Mouse (Mus musculus) heart, postnatal 0 days (tissue): Measurements from ENCODE around the gene Usp17lb. TPM values are rescaled to one million over a fixed set of nuclear protein-coding genes. Genes with fewer than 3 reads are reported as not detected.
"Not testable (repeated sequence)": the region's sequence is repeated elsewhere in the genome, so short reads cannot be mapped to it uniquely, and the experiment has no call there.

Source experiments
- ATAC-seq: fragments of 200-750 bp; cut with Nextera tagmentation; 2 replicates; pipeline ENCODE4 v1.8.0; 2017; ENCODE audit warnings: low read depth, moderate number of reproducible peaks, moderate library complexity; ENCODE audit not compliant: insufficient read depth
- DNase-seq: peaks from one replicate; pipeline ENCODE4 v3.0.0-alpha.2; 2016; ENCODE audit warnings: low spot score
- H3K27ac ChIP-seq: fragments of 300-500 bp; sonication (generic); 2 replicates; pipeline ENCODE4 v1.5.1; 2014; ENCODE audit warnings: low read depth, mild to moderate bottlenecking
- H3K27me3 ChIP-seq: fragments of 300-500 bp; sonication (generic); 2 replicates; pipeline ENCODE4 v1.6.1; 2014; ENCODE audit warnings: low read length, mixed read lengths; ENCODE audit not compliant: control insufficient read depth, insufficient read depth
- H3K36me3 ChIP-seq: fragments of 300-500 bp; sonication (generic); replicated peaks from 2 replicates; pipeline ENCODE4 v1.6.1; 2014; ENCODE audit warnings: low read length, mixed read lengths; ENCODE audit not compliant: control insufficient read depth, insufficient read depth
- H3K4me1 ChIP-seq: fragments of 300-500 bp; sonication (generic); 2 replicates; pipeline ENCODE4 v1.6.1; 2014; ENCODE audit warnings: antibody characterized with exemption; ENCODE audit not compliant: control insufficient read depth, insufficient read depth
- H3K4me2 ChIP-seq: fragments of 300-500 bp; sonication (generic); 2 replicates; pipeline ENCODE4 v1.6.1; 2014; ENCODE audit warnings: low read depth, mild to moderate bottlenecking, low read length, moderate library complexity
- H3K4me3 ChIP-seq: fragments of 300-500 bp; sonication (generic); 2 replicates; pipeline ENCODE4 v1.5.1; 2014; ENCODE audit warnings: low read depth, low read length
- H3K9ac ChIP-seq: fragments of 300-500 bp; sonication (generic); replicated peaks from 2 replicates; pipeline ENCODE4 v1.6.1; 2014; ENCODE audit warnings: low read depth, low read length, mixed read lengths
- H3K9me3 ChIP-seq: fragments of 300-500 bp; sonication (generic); replicated peaks from 2 replicates; pipeline ENCODE4 v1.6.1; 2016; ENCODE audit warnings: low read length; ENCODE audit not compliant: control insufficient read depth
- CTCF ChIP-seq: IDR thresholded peaks from 2 replicates; pipeline ENCODE4 v1.5.1; 2016; ENCODE audit warnings: antibody characterized with exemption, control low read depth, low read depth
- EP300 ChIP-seq: IDR thresholded peaks from 2 replicates; pipeline ENCODE4 v1.6.1; 2016; ENCODE audit warnings: antibody characterized with exemption, low read depth
- WGBS: fragments of 180-500 bp; shearing (Covaris S2); extraction: QIAGEN DNeasy Blood & Tissue Kit; methylation state at CpG from one replicate; pipeline ENCODE4 v1.1.7; 2014; 5-methylcytosine and 5-hydroxymethylcytosine counted together
- polyA plus RNA-seq: library from polyadenylated mRNA; unstranded; fragments of >200 nt; fragmentation: Nextera tagmentation; extraction: Ambion mirVana; gene quantifications from 2 replicates; pipeline ENCODE4 v1.2.1, GENCODE M21; 2015
- total RNA-seq: library from RNA; depleted of rRNA; stranded (reverse); fragments of >200 nt; gene quantifications from 2 replicates; pipeline ENCODE4 v1.2.3, GENCODE M21; 2014; ENCODE audit warnings: low replicate concordance; rRNA removed

The Usp17lb gene
- total RNA-seq: not detected in 2 replicates
- polyA plus RNA-seq: not detected in 2 replicates

DNA sequence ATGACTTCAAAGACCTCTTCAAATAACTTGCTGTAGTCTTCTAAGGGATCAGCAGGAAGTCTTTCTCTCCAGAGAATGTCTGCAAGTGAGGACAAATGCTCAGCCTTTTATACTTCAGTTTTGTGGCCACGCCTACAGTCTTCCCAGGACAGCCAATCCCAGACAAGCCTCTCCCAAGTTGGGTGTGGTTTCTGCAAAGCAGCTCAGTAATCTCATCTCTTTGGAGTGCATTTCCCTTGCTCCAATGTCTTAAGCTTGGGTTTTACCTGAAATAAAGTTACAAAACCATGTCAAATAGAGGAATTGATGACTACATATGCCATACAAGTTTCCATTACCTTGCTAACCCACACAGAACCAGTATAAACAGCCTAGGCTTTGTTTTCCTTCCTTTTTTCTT lies at the start of gene Usp17lb:
Usp17lb (minus strand) TSS at position 101 of the 400 bp plus-strand sequence.
- no peak within 1 kb of the TSS for H3K4me3 ChIP-seq
- no peak within 1 kb of the TSS for H3K27ac ChIP-seq
- no peaks in the 10 kb centered on the region for H3K9me3 ChIP-seq
- 47% methylated on average over 1 of the region's 1 CpGs for WGBS
- TF ChIP-seq EP300 (no peak), CTCF (no peak)
- no peak for ATAC-seq
- no peaks in the 10 kb centered on the region for H3K4me1 ChIP-seq
- H3K9ac ChIP-seq: no peak within 1 kb of the TSS
- H3K4me2 ChIP-seq: no peak within 1 kb of the TSS
- H3K36me3 ChIP-seq: no peaks in the 10 kb centered on the region
- no peaks in the 10 kb centered on the region for H3K27me3 ChIP-seq
- DNase-seq: no peak

DNA sequence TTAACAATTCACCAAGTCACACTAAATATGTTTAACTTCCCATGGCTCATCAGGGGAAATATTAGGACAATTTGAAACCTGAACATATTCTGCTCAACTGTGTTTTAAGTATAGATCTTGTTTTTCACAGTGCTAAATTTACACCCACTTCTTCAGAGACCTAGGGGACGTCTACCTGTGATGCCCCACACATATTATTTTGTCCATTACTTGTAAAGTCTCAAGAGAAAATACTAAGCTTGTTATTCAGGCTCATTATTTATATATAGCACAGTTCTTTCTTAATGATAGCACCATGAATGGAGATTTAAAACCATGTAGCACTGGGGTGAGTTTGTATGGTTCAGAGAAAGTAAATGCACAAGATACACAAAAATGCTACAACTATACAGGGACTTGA lies 35.3 kb upstream of the Usp17lb start, which contains the start of gene Olfr665:
Olfr665 (plus strand) TSS at position 301 of the 400 bp plus-strand sequence.
- Histone ChIP-seq H3K9me3 (no peaks in the 10 kb centered on the region), H3K9ac (no peak within 1 kb of the TSS), H3K27ac (no peak within 1 kb of the TSS), H3K4me3 (no peak within 1 kb of the TSS), H3K4me2 (no peak within 1 kb of the TSS), H3K27me3 (no peaks in the 10 kb centered on the region), H3K36me3 (no peaks in the 10 kb centered on the region), H3K4me1 (no peaks in the 10 kb centered on the region)
- no peak for TF ChIP-seq EP300
- TF ChIP-seq CTCF: no peak
- DNase-seq (no peak), ATAC-seq (no peak)
- WGBS: 26% methylated on average over 1 of the region's 1 CpGs

DNA sequence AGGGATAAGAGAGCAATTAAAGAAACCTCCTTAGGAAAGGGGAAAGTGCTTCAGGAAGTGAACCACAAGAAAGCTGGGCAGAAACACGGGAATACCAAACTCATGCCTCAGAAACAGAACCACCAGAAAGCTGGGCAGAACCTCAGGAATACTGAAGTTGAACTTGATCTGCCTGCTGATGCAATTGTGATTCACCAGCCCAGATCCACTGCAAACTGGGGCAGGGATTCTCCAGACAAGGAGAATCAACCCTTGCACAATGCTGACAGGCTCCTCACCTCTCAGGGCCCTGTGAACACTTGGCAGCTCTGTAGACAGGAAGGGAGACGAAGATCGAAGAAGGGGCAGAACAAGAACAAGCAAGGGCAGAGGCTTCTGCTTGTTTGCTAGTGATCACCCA lies 19.0 kb upstream of the Usp17lb start:
- Histone ChIP-seq H3K27ac (no peak overlapping the region), H3K9me3 (no peaks in the 10 kb centered on the region), H3K4me1 (no peaks in the 10 kb centered on the region), H3K4me2 (no peak overlapping the region), H3K27me3 (no peaks in the 10 kb centered on the region), H3K4me3 (no peak overlapping the region), H3K9ac (no peak overlapping the region), H3K36me3 (no peaks in the 10 kb centered on the region)
- DNase-seq: no peak
- ATAC-seq: no peak
- no peak for TF ChIP-seq CTCF
- TF ChIP-seq EP300: no peak
- WGBS: 72% methylated on average over 3 of the region's 3 CpGs

DNA sequence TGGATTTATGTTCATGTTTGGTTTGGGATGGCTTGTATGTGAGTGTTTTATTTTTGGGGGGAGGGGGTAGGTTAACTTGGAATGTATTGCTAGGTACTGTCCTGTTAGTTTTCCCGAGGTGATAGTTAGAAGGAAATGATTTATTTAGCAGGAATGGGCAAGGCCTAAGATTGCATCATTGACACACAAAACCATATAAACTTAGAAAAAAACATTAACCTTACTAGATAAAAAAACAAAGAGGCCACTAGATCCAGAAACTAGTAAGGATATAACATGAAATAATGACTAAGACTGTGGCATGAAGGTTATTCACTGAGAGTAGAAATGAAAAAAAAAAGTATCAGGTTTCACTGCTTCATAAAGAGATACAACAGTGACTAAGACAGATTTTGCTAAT lies 15.3 kb upstream of the Usp17lb start:
- H3K4me2 ChIP-seq: no peak overlapping the region
- WGBS: 54% methylated on average over 1 of the region's 1 CpGs
- no peak overlapping the region for H3K27ac ChIP-seq
- H3K9me3 ChIP-seq: no peaks in the 10 kb centered on the region
- H3K36me3 ChIP-seq: no peaks in the 10 kb centered on the region
- no peak overlapping the region for H3K9ac ChIP-seq
- no peak for TF ChIP-seq EP300
- no peak for TF ChIP-seq CTCF
- H3K4me3 ChIP-seq: no peak overlapping the region
- H3K4me1 ChIP-seq: no peaks in the 10 kb centered on the region
- ATAC-seq (no peak), DNase-seq (no peak)
- no peaks in the 10 kb centered on the region for H3K27me3 ChIP-seq

DNA sequence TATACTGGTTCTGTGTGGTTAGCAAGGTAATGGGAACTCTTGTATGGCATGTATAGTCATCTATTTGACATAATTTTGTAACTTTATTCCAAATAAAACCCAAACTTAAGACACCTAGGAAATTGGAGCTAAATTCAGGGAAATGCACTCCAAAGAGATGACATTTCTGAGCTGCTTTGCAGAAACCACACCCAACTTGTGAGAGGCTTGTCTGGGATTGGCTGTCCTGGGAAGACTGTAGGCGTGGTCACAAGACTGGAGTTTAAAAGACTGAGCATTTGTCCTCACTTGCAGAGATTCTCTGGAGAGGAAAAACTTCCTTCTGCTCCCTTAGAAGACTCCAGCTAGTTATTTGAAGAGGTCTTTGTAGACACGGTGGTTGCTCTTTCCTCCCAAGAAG lies 14.3 kb upstream of the Usp17lb start, which contains the start of gene Usp17la:
Usp17la (plus strand) TSS at position 301 of the 400 bp plus-strand sequence.
- H3K27me3 ChIP-seq, H3K4me1 ChIP-seq, H3K9ac ChIP-seq, ATAC-seq, H3K36me3 ChIP-seq, H3K9me3 ChIP-seq, H3K4me2 ChIP-seq, H3K4me3 ChIP-seq, H3K27ac ChIP-seq, DNase-seq: not testable (repeated sequence)
- 64% methylated on average over 2 of the region's 2 CpGs for WGBS

DNA sequence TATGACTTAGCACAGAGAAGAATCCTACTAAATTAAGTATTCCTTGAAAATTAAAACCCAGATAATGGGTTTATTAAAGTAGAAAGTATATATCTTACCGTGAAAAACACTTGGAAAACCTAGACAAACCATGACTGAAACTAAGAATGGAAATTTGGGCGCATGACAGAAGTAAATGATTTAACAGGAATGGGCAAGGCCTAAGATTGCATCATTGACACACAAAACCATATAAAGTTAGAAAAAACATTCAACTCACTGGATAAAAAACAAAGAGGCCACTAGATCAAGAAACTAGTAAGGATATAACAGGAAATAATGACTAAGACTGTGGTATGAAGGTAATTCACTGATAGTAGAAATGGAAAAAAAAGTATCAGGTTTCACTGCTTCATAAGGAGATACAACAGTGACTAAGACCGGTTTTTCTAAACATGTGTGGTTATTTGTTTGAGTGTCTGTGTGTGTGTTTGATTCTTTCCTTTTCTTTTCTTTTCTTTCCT lies 12.9 kb upstream of the Usp17lb start:
- no peaks in the 10 kb centered on the region for H3K36me3 ChIP-seq
- TF ChIP-seq CTCF (no peak), EP300 (no peak)
- H3K27ac ChIP-seq: no peak overlapping the region
- DNase-seq (no peak), ATAC-seq (no peak)
- no peaks in the 10 kb centered on the region for H3K9me3 ChIP-seq
- no peaks in the 10 kb centered on the region for H3K27me3 ChIP-seq
- no peak overlapping the region for H3K4me2 ChIP-seq
- no peaks in the 10 kb centered on the region for H3K4me1 ChIP-seq
- no peak overlapping the region for H3K9ac ChIP-seq
- 72% methylated on average over 3 of the region's 3 CpGs for WGBS
- H3K4me3 ChIP-seq: no peak overlapping the region

DNA sequence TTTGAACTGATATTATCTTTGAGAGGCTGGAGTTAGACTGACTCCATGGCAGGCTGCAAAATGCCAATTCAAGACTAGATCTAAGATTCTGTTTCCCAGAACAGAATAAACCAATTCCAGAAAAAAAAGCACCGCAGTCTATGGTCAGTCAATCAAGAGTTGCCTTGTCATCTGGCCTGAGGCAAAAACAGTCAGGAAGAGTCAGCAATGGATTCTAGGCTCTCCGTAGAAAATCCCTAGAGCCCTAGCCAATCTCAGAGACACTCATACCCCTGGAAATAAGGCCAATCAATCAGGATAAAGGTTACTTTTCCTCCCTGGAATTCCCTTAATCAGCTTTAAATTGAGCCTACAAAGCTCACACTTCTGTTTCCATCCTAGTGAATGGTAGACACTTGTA lies 9.1 kb upstream of the Usp17lb start:
- H3K27me3 ChIP-seq, H3K4me1 ChIP-seq, H3K27ac ChIP-seq, DNase-seq, H3K9me3 ChIP-seq, H3K4me2 ChIP-seq, H3K9ac ChIP-seq, ATAC-seq, H3K36me3 ChIP-seq, H3K4me3 ChIP-seq: not testable (repeated sequence)
- 81% methylated on average over 2 of the region's 2 CpGs for WGBS
